Mouse (Mus musculus): ENCODE data around the gene Etnk1.

Etnk1 gene

GRCm38 (mm10) chr6:143219347-143219746 lies 52.3 kb downstream of the Etnk1 start:
- DNase-seq (ENCODE audit: low spot score) = peak; percentile 79

DNA sequence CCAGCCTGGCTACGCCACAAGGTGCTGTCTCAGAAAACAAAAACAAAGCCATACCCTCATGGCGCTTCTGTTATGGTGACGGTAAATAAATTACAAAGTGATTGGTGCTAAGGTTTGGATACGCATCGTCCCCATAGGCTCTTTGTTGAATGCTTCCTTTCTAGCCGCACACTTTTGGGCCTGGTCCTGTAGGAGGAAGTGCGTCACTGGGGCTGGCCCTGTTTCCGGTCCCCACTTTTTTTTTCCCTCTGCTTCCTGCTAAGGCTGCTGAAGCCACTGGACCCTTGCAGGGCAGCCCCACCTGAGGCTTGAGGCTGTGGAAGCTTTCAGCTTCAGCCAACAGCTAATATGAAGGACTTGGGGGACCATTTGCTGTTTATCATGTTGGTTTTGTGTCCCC lies 54.2 kb downstream of the Etnk1 start:
- DNase-seq (ENCODE audit: low spot score) = peak; percentile 57

- no peak for DNase-seq (ENCODE audit: low spot score)
Measured at GRCm38 (mm10) chr6:143224057-143224456, 57.0 kb downstream of the Etnk1 start.

DNA sequence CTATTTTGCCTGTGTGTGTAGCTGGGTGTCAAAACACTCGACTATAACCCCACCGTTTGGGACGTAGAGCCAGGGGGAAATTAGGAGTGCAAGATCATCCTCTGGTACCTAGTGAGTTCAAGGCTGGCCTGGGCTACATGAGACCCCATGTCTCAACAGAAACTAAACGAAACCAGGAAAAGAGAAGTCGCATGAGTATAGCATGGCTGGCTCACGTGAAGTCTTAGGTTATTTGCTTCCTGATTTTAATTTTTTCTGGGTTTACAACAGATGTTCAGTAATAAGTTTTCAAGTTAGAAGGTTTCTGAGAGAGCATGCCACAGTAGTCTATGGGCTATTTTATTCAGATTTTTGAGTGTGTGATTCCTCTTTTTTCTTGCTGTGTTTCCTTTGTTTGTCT lies 57.9 kb downstream of the Etnk1 start:
- DNase-seq (ENCODE audit: low spot score) = no peak

GRCm38 (mm10) chr6:143228696-143229095 lies 61.7 kb downstream of the Etnk1 start:
- DNase-seq (ENCODE audit: low spot score) = no peak

GRCm38 (mm10) chr6:143229906-143230305 lies 62.9 kb downstream of the Etnk1 start:
- no peak for DNase-seq (ENCODE audit: low spot score)

GRCm38 (mm10) chr6:143230888-143231287 lies 63.9 kb downstream of the Etnk1 start:
- no peak for DNase-seq (ENCODE audit: low spot score)

DNA sequence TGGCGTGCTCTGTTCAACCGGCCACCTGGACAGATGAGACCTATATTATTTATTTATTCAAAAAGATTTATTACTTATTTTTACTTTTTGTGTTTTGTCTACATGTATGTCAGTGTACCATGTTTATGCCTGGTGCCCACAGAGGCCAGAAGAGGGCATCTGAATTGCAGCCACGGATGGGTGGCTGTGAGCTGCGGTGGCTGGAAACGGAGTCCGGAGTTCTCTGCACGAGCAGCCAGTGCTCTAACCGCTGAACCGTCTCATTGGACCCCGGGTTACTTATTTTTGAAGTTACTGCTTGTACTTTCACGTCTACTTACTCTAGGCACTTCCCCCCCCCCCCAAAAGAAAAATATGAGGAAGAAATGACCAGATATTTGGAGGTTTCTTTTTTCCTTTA lies 65.7 kb downstream of the Etnk1 start:
- DNase-seq (ENCODE audit: low spot score) = no peak

DNA sequence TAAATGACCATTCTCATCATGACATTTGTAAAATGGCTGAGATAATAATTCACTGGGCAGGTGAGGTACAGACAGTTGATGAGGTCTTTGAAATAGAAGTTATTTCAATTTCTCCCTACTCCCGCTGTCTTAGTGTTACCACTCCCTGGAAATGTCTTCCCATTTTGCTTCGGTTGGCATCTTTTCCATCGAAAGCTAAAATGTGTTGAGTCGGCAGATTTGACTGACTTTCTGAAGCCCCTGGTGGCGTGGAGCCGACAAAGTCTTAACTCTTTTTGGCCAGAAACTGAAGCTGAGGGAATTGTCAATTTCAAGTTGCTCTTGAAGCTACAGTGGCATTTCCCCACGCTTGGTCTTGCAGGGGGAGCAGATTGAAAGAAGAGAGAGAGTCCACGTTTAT lies 67.8 kb downstream of the Etnk1 start:
- no peak for DNase-seq (ENCODE audit: low spot score)

DNA sequence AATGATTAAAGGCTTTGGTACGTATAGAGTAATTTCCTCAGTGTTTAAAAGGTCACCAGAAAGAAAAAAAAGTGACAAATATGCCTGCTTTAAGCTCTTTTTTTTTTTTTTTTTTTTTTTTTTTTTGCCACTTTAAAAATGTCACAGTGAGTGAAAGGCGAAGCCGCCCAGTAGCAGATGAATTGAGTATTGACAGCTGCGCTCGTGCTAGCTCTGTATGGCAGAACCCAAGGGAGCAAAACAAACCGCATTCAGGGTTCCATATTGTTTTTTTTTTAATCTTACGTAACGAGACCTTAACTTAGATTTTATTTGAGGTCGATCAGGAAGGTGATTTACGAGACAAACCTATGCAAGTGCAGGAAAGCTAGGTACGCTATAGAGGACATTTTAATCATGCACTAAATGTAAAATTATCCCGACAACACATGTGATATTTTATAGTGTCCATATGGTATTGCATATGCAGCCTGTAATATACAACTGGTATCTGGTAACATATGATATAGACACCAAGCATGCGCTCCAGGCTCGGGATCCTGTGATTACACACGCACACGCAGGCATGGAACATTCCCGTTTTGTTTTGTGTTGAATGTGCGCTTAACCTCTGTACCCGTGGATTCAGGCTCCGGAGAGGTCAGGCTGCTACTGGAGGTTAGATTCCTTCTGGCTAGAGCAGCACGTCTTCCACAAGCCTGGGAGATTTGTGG lies 72.5 kb downstream of the Etnk1 start:
- no peak for DNase-seq (ENCODE audit: low spot score)

DNA sequence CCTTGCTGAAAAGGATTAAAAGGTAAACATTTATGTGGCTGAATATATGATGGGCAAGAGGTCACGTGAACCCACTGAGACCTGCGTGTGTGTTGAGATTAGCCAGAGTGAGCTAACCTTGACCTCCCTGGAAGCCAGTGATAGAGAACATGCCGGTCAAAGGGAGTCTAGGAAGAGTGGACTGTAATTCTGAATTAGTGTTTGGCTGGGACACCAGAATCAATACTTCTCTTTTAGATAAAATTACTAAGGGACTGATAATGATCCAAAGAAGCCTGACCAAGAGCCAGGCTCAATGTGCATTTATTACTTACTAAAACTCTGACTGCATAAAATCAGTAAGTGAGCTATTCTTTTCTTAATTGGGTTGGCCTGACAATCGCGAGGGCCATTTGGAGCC lies 76.2 kb downstream of the Etnk1 start:
- DNase-seq (ENCODE audit: low spot score) = no peak

GRCm38 (mm10) chr6:143257921-143258320 lies 90.9 kb downstream of the Etnk1 start:
- no peak for DNase-seq (ENCODE audit: low spot score)

GRCm38 (mm10) chr6:143259169-143259629 lies 92.2 kb downstream of the Etnk1 start:
- no peak for DNase-seq (ENCODE audit: low spot score)

DNA sequence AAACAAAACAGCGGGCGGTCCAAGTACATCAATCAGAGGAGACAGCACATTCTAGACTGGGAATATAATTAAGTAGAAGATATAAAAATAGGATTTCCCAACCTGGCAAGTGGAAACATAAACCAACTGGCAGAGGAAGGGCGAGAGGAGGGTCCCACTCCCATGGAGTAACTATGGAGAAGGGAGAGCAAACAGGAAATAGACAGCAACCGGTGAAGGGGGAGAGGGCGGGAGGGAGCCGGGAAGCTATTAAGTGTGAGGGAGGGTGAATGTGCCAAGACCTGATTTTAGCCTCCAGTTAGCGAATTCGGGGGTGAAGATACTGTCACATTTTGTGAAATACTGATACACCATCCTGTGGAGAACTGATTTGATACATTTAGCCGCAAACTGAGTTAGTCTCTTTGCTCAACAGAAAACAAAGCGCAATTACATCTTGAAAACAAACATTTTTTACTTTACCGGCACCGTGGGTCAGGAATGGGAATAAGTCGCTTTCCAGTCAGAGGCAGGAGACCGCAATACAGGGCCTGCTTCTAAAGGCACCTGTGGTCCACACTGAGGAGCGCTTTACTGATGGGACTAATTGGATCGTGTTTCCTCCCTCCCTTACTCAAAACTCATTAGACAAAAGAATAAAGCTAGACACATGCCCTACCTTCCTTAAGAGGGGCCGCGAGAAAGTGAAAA lies 93.0 kb downstream of the Etnk1 start:
- no peak for DNase-seq (ENCODE audit: low spot score)

DNA sequence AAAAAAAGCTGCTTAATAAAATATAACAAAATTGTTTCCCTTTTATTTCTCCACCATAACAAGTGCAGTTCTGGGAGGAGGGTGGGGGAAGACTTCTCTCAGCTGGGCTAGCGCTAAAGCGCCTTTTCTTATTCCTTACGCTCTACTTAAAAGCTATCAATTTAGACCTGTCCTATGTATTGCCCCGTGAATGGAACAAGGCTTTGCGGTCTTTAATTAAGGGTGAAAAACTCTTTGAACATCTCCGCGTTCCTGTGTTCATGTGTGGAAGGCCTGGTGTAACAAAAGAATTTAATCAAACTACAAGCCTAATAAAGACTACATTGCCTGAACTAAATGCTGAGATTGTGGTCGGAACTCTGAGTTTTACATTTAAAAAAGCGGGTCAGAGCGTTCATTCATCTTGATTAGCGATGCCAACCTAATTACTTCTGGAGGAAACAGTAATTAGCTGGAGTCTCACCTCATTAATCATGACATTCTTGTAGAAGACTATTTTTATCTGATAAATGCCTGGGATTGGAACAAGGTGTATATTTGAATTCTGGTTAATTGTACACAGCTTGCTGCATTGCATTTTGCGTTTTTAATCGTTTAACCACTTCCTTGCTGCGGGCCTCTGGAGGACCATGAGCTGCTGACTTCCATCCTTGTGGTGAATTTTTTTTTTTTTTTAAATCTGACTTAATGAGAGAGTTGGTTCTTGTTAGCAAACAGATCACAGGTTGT lies 93.7 kb downstream of the Etnk1 start:
- no peak for DNase-seq (ENCODE audit: low spot score)

DNA sequence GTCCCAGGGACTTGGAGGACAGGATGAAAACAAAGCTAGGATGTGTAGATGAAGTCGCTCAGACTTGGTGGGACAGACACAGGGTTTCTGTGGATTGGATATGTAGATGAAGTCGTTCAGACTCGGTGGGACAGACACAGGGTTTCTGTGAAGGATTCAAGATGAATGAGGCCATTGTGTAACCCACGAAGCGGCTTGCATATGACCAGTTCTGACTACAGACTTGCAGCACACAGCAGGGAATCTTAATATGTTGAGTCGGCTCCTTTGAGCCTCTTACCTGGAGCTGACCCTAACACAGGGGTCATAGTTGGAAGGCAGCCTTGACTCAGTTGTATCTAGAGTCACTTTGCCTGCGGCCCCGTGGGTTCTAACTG lies 94.3 kb downstream of the Etnk1 start:
- DNase-seq (ENCODE audit: low spot score) = no peak

- DNase-seq (ENCODE audit: low spot score) = no peak
Measured at GRCm38 (mm10) chr6:143265482-143265881, 98.5 kb downstream of the Etnk1 start.

DNA sequence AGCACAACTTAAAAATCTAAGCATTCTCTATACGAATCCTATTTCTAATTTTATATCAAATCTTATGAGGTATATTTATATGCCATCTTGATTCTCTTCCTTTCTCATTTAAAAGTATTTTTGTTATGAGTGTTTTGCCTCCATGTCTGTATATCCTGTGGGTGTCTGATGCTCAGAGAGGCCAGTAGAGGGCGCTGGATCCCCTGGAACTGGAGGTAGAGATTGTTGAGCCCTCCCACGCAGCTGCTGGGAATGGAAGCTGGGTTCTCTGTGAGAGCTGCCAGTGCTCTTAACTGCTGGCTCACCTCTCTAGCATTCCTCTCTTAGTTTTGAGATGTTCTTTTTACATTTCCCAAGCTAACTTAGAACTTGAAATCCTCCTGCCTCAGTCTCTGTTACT lies 112.2 kb downstream of the Etnk1 start:
- DNase-seq (ENCODE audit: low spot score) = no peak

All from MN1 (cell line).